Mouse (Mus musculus): ENCODE data around the gene Gng7. TPM values are rescaled to one million over a fixed set of nuclear protein-coding genes. Genes with fewer than 3 reads are reported as not detected.
A peak's percentile ranks its signal among the peaks of the same experiment; 100 is the strongest.

Gene Gng7
- total and polyA plus RNA-seq, 3 experiments, result 0.50 to 0.68 (median 0.63) TPM

DNA sequence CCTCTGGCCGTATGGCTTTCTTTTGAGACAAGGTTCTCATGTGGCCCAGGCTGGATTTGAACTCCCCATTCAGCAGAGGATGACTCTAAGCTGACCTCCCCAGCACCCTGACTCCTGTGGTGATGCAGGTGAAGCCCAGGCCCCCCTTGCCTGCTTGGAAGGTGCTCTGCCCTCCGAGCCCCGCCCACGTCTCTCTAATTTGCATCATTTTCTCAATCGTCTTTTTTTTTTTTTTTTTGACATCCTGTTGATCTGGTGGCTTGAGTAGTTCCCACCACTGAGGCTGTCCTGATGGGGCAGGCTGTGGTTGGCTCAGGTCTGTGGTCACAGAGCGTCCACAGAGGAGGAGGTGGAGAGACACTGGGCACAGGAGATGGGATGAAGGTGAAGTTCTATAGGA is 25.3 kb downstream of the Gng7 start:
- H3K9ac ChIP-seq (ENCODE audit: low read depth, low read length), result no peak overlapping the region
- H3K79me2 ChIP-seq (replicated peaks; ENCODE audit: control insufficient read depth, insufficient read depth, low read length), result no peaks in the 10 kb centered on the region
- WGBS, result 59% methylated on average over 6 of the region's 6 CpGs
- H3K27me3 ChIP-seq (ENCODE audit: control insufficient read depth, insufficient read depth, low read length), result no peaks in the 10 kb centered on the region
- no peak for TF ChIP-seq POLR2A (IDR thresholded peaks at IDR 0.05; ENCODE audit: insufficient read depth, low read depth, low read length)
- TF ChIP-seq CTCF (IDR thresholded peaks at IDR 0.05), result no peak
- TF ChIP-seq EP300 (IDR thresholded peaks at IDR 0.05; ENCODE audit: insufficient read depth, low read depth, low read length), result no peak
- no peak overlapping the region for H3K27ac ChIP-seq
- H3K4me3 ChIP-seq, result no peak overlapping the region
- no peak for DNase-seq
- intact Hi-C loops (cut with DNase I), result no loop called here
- H3K36me3 ChIP-seq (ENCODE audit: control insufficient read depth, insufficient read depth, low read length), result no peaks in the 10 kb centered on the region
- H3K4me1 ChIP-seq (ENCODE audit: control insufficient read depth, insufficient read depth, low read length), result peaks cover 6% of the 10 kb centered on the region

DNA sequence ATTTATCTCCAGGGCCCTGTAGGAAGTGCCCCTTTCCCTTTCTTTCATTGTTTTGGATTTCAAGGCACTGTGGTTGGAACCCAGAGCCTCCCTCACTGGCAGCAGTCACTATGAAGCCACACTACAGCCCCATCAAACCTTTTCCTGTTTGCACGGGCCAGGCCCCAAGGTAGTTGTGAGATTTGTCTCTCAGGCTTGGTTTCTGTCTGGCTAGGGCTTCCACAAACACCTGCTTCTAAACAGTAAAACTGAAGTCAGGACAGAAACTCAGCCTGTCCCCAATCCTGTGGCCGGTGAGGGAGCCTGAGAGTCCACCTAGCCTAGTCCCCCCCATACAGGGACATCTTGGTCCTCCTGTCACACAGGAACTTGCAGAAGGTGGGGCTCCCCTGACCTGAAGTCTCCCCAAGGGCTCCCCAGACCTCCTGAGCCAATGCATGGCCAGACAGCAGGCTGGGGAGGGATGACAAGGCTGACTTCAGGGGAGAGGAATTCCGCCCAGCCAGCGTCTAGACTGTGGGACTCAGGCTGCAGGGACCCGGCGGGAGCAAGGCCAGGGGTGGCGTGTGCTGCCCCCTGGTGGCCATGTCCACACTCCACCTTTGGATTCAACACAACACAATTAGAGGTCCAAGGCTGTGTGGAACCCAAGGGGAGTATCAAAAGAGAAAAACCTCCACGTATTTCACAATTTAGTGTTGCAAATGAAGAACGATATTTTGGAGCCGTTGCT is 26.9 kb downstream of the Gng7 start:
- peaks cover 6% of the 10 kb centered on the region for H3K4me1 ChIP-seq (ENCODE audit: control insufficient read depth, insufficient read depth, low read length)
- H3K9ac ChIP-seq (ENCODE audit: low read depth, low read length), result no peak overlapping the region
- peak; percentile 88 to 89 for DNase-seq
- no peak overlapping the region for H3K4me3 ChIP-seq
- H3K79me2 ChIP-seq (replicated peaks; ENCODE audit: control insufficient read depth, insufficient read depth, low read length), result no peaks in the 10 kb centered on the region
- peak overlapping the region; percentile 3 for H3K27ac ChIP-seq
- no peaks in the 10 kb centered on the region for H3K36me3 ChIP-seq (ENCODE audit: control insufficient read depth, insufficient read depth, low read length)
- intact Hi-C loops (cut with DNase I), result loop anchor here (1.0 kb wide), 1 partner anchor 60 kb away; no protein-coding TSS in a partner anchor
- TF ChIP-seq POLR2A (IDR thresholded peaks at IDR 0.05; ENCODE audit: insufficient read depth, low read depth, low read length) (no peak), CTCF (IDR thresholded peaks at IDR 0.05) (peak; percentile 99), EP300 (IDR thresholded peaks at IDR 0.05; ENCODE audit: insufficient read depth, low read depth, low read length) (peak; percentile 97)
- WGBS, result 10% methylated on average over 10 of the region's 10 CpGs
- no peaks in the 10 kb centered on the region for H3K27me3 ChIP-seq (ENCODE audit: control insufficient read depth, insufficient read depth, low read length)

DNA sequence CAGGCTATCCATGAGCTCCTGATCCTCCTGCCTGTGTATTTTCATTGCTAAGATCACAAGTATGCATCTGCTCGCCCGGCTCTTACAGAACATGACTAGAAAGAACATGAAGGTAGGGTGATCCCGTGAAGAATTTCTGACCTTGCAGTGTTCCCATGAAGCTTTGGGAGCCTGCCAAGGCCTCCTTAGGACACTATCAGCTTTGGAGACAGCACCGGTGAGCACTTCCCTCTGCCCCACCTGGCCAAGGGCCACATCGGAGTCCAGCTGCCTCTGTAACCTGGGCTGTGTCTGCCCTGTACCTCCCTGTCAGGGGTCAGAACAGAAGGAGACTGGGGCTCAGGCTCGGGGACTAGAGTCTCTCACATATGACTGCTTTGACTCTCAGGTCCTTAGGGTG is 28.0 kb downstream of the Gng7 start:
- Histone ChIP-seq H3K79me2 (replicated peaks; ENCODE audit: control insufficient read depth, insufficient read depth, low read length) (no peaks in the 10 kb centered on the region), H3K36me3 (ENCODE audit: control insufficient read depth, insufficient read depth, low read length) (no peaks in the 10 kb centered on the region), H3K4me3 (no peak overlapping the region), H3K4me1 (ENCODE audit: control insufficient read depth, insufficient read depth, low read length) (peaks cover 6% of the 10 kb centered on the region), H3K27me3 (ENCODE audit: control insufficient read depth, insufficient read depth, low read length) (no peaks in the 10 kb centered on the region), H3K9ac (ENCODE audit: low read depth, low read length) (no peak overlapping the region), H3K27ac (no peak overlapping the region)
- peak; percentile 54 to 71 for DNase-seq
- TF ChIP-seq POLR2A (IDR thresholded peaks at IDR 0.05; ENCODE audit: insufficient read depth, low read depth, low read length) (no peak), EP300 (IDR thresholded peaks at IDR 0.05; ENCODE audit: insufficient read depth, low read depth, low read length) (0 out of 2 replicates have a peak, but pooled peaks have one; percentile 39)
- 46% methylated on average over 6 of the region's 6 CpGs for WGBS
- intact Hi-C loops (cut with DNase I), result no loop called here

- H3K27me3 ChIP-seq (ENCODE audit: control insufficient read depth, insufficient read depth, low read length), result no peaks in the 10 kb centered on the region
- no peak for TF ChIP-seq CTCF (IDR thresholded peaks at IDR 0.05)
- no peak for TF ChIP-seq POLR2A (IDR thresholded peaks at IDR 0.05; ENCODE audit: insufficient read depth, low read depth, low read length)
- TF ChIP-seq EP300 (IDR thresholded peaks at IDR 0.05; ENCODE audit: insufficient read depth, low read depth, low read length), result no peak
- no peak for DNase-seq
- H3K4me1 ChIP-seq (ENCODE audit: control insufficient read depth, insufficient read depth, low read length), result peaks cover 6% of the 10 kb centered on the region
- H3K9ac ChIP-seq (ENCODE audit: low read depth, low read length), result peak overlapping the region; percentile 27
- peak overlapping the region; percentile 46 for H3K4me3 ChIP-seq
- WGBS, result 23% methylated on average over 13 of the region's 13 CpGs
- no peaks in the 10 kb centered on the region for H3K79me2 ChIP-seq (replicated peaks; ENCODE audit: control insufficient read depth, insufficient read depth, low read length)
- H3K36me3 ChIP-seq (ENCODE audit: control insufficient read depth, insufficient read depth, low read length), result no peaks in the 10 kb centered on the region
- no peak overlapping the region for H3K27ac ChIP-seq
- intact Hi-C loops (cut with DNase I), result no loop called here
Observed at GRCm38 (mm10) chr10:80985970-80986701, 28.6 kb downstream of the Gng7 start.

GRCm38 (mm10) chr10:80985241-80985969 is 29.3 kb downstream of the Gng7 start:
- Histone ChIP-seq H3K4me3 (peak overlapping the region; percentile 46), H3K36me3 (ENCODE audit: control insufficient read depth, insufficient read depth, low read length) (no peaks in the 10 kb centered on the region), H3K9ac (ENCODE audit: low read depth, low read length) (peak overlapping the region; percentile 27), H3K4me1 (ENCODE audit: control insufficient read depth, insufficient read depth, low read length) (peaks cover 6% of the 10 kb centered on the region), H3K79me2 (replicated peaks; ENCODE audit: control insufficient read depth, insufficient read depth, low read length) (no peaks in the 10 kb centered on the region), H3K27ac (no peak overlapping the region), H3K27me3 (ENCODE audit: control insufficient read depth, insufficient read depth, low read length) (no peaks in the 10 kb centered on the region)
- WGBS, result 11% methylated on average over 37 of the region's 37 CpGs
- intact Hi-C loops (cut with DNase I), result no loop called here
- DNase-seq, result peak; percentile 46 to 53
- TF ChIP-seq EP300 (IDR thresholded peaks at IDR 0.05; ENCODE audit: insufficient read depth, low read depth, low read length) (no peak), CTCF (IDR thresholded peaks at IDR 0.05) (no peak)
